Mouse (Mus musculus) cerebellum, adult 11 months (tissue): Measurements from ENCODE around the gene Kcnh1.

Experiments used
- DNase-seq: peaks from one replicate; pipeline ENCODE4 v3.0.0; 2022

Gene Kcnh1

GRCm38 (mm10) chr1:192269911-192270310 lies 79.3 kb downstream of the Kcnh1 start:
- DNase-seq: no peak

- DNase-seq: no peak
Measured at GRCm38 (mm10) chr1:192277801-192278385, 87.3 kb downstream of the Kcnh1 start.

- DNase-seq: peak; percentile 64
Measured at GRCm38 (mm10) chr1:192284340-192284739, 93.8 kb downstream of the Kcnh1 start.

- no peak for DNase-seq
Measured at GRCm38 (mm10) chr1:192284950-192285349, 94.4 kb downstream of the Kcnh1 start.

- no peak for DNase-seq
Measured at GRCm38 (mm10) chr1:192288456-192288855, 97.9 kb downstream of the Kcnh1 start.

GRCm38 (mm10) chr1:192291286-192291685 lies 100.7 kb downstream of the Kcnh1 start:
- no peak for DNase-seq

GRCm38 (mm10) chr1:192293391-192293790 lies 102.8 kb downstream of the Kcnh1 start:
- DNase-seq: no peak

- no peak for DNase-seq
Measured at GRCm38 (mm10) chr1:192293921-192294320, 103.3 kb downstream of the Kcnh1 start.

- peak; percentile 46 for DNase-seq
Measured at GRCm38 (mm10) chr1:192295243-192295860, 104.8 kb downstream of the Kcnh1 start.

GRCm38 (mm10) chr1:192295902-192296301 lies 105.3 kb downstream of the Kcnh1 start:
- no peak for DNase-seq

GRCm38 (mm10) chr1:192297481-192298128 lies 107.0 kb downstream of the Kcnh1 start:
- no peak for DNase-seq

GRCm38 (mm10) chr1:192300417-192300816 lies 109.8 kb downstream of the Kcnh1 start:
- no peak for DNase-seq

GRCm38 (mm10) chr1:192303615-192304014 lies 113.0 kb downstream of the Kcnh1 start:
- no peak for DNase-seq

- no peak for DNase-seq
Measured at GRCm38 (mm10) chr1:192305155-192305554, 114.6 kb downstream of the Kcnh1 start.

GRCm38 (mm10) chr1:192307055-192307454 lies 116.5 kb downstream of the Kcnh1 start:
- DNase-seq: no peak

- no peak for DNase-seq
Measured at GRCm38 (mm10) chr1:192311298-192311697, 120.7 kb downstream of the Kcnh1 start.

GRCm38 (mm10) chr1:192311851-192312438 lies 121.4 kb downstream of the Kcnh1 start:
- no peak for DNase-seq

GRCm38 (mm10) chr1:192312446-192312845 lies 121.9 kb downstream of the Kcnh1 start:
- DNase-seq: no peak

- DNase-seq: no peak
Measured at GRCm38 (mm10) chr1:192312998-192313397, 122.4 kb downstream of the Kcnh1 start.

- DNase-seq: no peak
Measured at GRCm38 (mm10) chr1:192313571-192313972, 123.0 kb downstream of the Kcnh1 start.

- no peak for DNase-seq
Measured at GRCm38 (mm10) chr1:192314044-192314443, 123.5 kb downstream of the Kcnh1 start.

- no peak for DNase-seq
Measured at GRCm38 (mm10) chr1:192315392-192316070, 125.0 kb downstream of the Kcnh1 start.

GRCm38 (mm10) chr1:192324223-192324622 lies 133.6 kb downstream of the Kcnh1 start:
- DNase-seq: no peak
